Mouse (Mus musculus): ENCODE data around the gene Rsu1. TPM values are rescaled to one million over a fixed set of nuclear protein-coding genes. Genes with fewer than 3 reads are reported as not detected.

Gene Rsu1
- polyA plus RNA-seq, 1 experiment from 2014 or later, result 144 TPM

DNA sequence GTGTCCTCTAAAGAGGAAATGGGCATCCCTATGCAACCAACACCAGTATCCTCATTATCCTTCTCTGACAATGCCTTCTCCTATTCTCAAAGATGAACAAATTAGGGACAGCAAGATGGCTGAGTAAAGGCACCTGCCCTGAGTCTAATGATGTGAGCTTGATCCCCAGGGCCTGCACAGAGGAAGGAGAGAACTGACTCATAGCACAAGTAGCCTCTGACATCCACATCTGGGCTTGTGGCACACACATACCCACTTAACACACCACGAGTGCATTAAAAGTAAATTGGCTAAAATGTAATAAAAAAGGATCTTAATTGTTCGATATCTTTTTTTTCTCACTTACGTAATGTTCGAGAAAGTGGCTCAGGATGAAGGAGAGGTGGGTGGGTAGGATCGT, 177.2 kb downstream of the Rsu1 start:
- no peaks in the 10 kb centered on the region for H3K27me3 ChIP-seq
- H3K9ac ChIP-seq, result no peak overlapping the region
- no peak overlapping the region for H3K4me3 ChIP-seq
- H3K36me3 ChIP-seq, result no peaks in the 10 kb centered on the region; the same call in 1 of the 2 replicates
- no peaks in the 10 kb centered on the region for H3K9me3 ChIP-seq (replicated peaks)
- H3K4me2 ChIP-seq, result no peak overlapping the region
- ATAC-seq (replicated peaks; ENCODE audit: insufficient number of reproducible peaks, insufficient read depth, low FRiP score, low read depth), result no peak
- WGBS, result 92% methylated on average over 5 of the region's 5 CpGs
- no peaks in the 10 kb centered on the region for H3K4me1 ChIP-seq (replicated peaks)
- no peak overlapping the region for H3K27ac ChIP-seq

- WGBS, result 66% methylated on average over 1 of the region's 1 CpGs
- no peak overlapping the region for H3K4me2 ChIP-seq
- ATAC-seq (replicated peaks; ENCODE audit: insufficient number of reproducible peaks, insufficient read depth, low FRiP score, low read depth), result no peak
- H3K27ac ChIP-seq, result no peak overlapping the region
- H3K27me3 ChIP-seq, result no peaks in the 10 kb centered on the region
- H3K9me3 ChIP-seq (replicated peaks), result no peaks in the 10 kb centered on the region
- H3K4me3 ChIP-seq, result no peak overlapping the region
- H3K4me1 ChIP-seq (replicated peaks), result no peaks in the 10 kb centered on the region
- no peaks in the 10 kb centered on the region; the same call in 1 of the 2 replicates for H3K36me3 ChIP-seq
- H3K9ac ChIP-seq, result no peak overlapping the region
Measured at GRCm38 (mm10) chr2:13093570-13093969, 177.6 kb downstream of the Rsu1 start.

DNA sequence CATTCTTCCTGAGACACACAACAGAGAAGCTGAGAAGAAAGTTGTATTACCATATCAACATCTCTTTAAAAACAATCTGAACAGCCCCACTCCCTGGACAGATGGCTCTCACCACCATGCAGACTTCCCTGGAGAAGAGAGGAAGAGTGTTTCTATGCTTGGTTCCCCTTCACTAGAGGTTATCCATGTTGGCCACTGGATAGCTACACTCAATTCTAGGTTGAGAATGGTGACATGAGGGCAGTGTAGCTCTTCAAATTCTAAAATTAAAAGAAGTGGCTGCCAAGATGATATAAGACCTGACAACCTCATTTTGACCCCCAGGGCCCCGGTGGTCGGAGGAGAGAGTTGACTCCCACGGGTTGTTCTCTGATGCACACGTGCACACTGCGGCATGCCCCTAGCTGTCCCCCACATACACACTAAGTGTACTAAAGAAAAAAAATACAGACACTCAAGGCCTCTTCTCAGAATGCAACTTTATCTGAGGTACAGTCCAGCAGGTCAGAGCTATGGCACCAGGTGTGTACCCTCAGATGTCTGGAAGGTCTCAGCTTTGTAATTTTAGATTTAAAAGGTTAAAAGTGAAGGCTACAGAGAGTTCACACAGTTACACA, 179.7 kb downstream of the Rsu1 start:
- Histone ChIP-seq H3K4me1 (replicated peaks) (no peaks in the 10 kb centered on the region), H3K4me2 (no peak overlapping the region), H3K9ac (no peak overlapping the region), H3K27me3 (no peaks in the 10 kb centered on the region), H3K9me3 (replicated peaks) (no peaks in the 10 kb centered on the region), H3K27ac (no peak overlapping the region), H3K36me3 (no peaks in the 10 kb centered on the region; the same call in 1 of the 2 replicates), H3K4me3 (no peak overlapping the region)
- 52% methylated on average over 5 of the region's 5 CpGs for WGBS
- no peak for ATAC-seq (replicated peaks; ENCODE audit: insufficient number of reproducible peaks, insufficient read depth, low FRiP score, low read depth)

DNA sequence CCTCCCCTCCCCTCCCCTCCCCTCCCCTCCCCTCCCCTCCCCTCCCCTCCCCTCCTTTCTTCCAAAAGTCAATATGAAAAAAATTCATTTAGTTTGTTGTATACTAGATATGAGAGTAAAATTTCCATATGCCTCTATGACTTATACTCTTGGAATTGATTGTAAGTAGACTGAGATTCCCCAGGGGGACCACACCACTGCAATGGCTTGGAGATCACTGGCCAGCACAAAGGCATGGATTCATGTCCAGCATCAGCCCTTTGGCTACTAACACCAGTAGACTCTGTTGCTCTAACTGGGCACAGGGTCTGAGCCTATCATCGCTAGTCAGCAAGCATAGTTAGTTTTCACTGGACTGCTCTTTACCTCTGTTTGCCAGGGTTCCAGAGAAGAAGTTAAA, 180.4 kb downstream of the Rsu1 start:
- no peak overlapping the region for H3K9ac ChIP-seq
- no peaks in the 10 kb centered on the region for H3K9me3 ChIP-seq (replicated peaks)
- WGBS, result 97% methylated on average over 1 of the region's 1 CpGs
- no peak for ATAC-seq (replicated peaks; ENCODE audit: insufficient number of reproducible peaks, insufficient read depth, low FRiP score, low read depth)
- H3K4me1 ChIP-seq (replicated peaks), result no peaks in the 10 kb centered on the region
- no peak overlapping the region for H3K4me3 ChIP-seq
- H3K36me3 ChIP-seq, result no peaks in the 10 kb centered on the region; the same call in 1 of the 2 replicates
- H3K27me3 ChIP-seq, result no peaks in the 10 kb centered on the region
- no peak overlapping the region for H3K27ac ChIP-seq
- no peak overlapping the region for H3K4me2 ChIP-seq

GRCm38 (mm10) chr2:13089861-13090260, 181.4 kb downstream of the Rsu1 start:
- Histone ChIP-seq H3K9ac (no peak overlapping the region), H3K27me3 (no peaks in the 10 kb centered on the region), H3K9me3 (replicated peaks) (no peaks in the 10 kb centered on the region), H3K4me2 (no peak overlapping the region), H3K36me3 (no peaks in the 10 kb centered on the region; the same call in 1 of the 2 replicates), H3K4me1 (replicated peaks) (no peaks in the 10 kb centered on the region), H3K4me3 (no peak overlapping the region), H3K27ac (no peak overlapping the region)
- 76% methylated on average over 4 of the region's 4 CpGs for WGBS
- no peak for ATAC-seq (replicated peaks; ENCODE audit: insufficient number of reproducible peaks, insufficient read depth, low FRiP score, low read depth)

- Histone ChIP-seq H3K36me3 (no peaks in the 10 kb centered on the region), H3K27ac (no peak overlapping the region), H3K4me3 (no peak overlapping the region), H3K9me3 (replicated peaks) (no peaks in the 10 kb centered on the region), H3K4me2 (no peak overlapping the region), H3K9ac (no peak overlapping the region), H3K4me1 (replicated peaks) (no peaks in the 10 kb centered on the region), H3K27me3 (no peaks in the 10 kb centered on the region)
- WGBS, result 63% methylated on average over 4 of the region's 4 CpGs
- ATAC-seq (replicated peaks; ENCODE audit: insufficient number of reproducible peaks, insufficient read depth, low FRiP score, low read depth), result no peak
Measured at GRCm38 (mm10) chr2:13088266-13088665, 182.9 kb downstream of the Rsu1 start.

- no peak overlapping the region for H3K27ac ChIP-seq
- ATAC-seq (replicated peaks; ENCODE audit: insufficient number of reproducible peaks, insufficient read depth, low FRiP score, low read depth), result no peak
- WGBS, result 90% methylated on average over 2 of the region's 2 CpGs
- H3K36me3 ChIP-seq, result no peaks in the 10 kb centered on the region
- no peaks in the 10 kb centered on the region for H3K9me3 ChIP-seq (replicated peaks)
- H3K4me2 ChIP-seq, result no peak overlapping the region
- no peak overlapping the region for H3K4me3 ChIP-seq
- H3K27me3 ChIP-seq, result no peaks in the 10 kb centered on the region
- no peak overlapping the region for H3K9ac ChIP-seq
- H3K4me1 ChIP-seq (replicated peaks), result no peaks in the 10 kb centered on the region
Measured at GRCm38 (mm10) chr2:13087811-13088210, 183.4 kb downstream of the Rsu1 start.

DNA sequence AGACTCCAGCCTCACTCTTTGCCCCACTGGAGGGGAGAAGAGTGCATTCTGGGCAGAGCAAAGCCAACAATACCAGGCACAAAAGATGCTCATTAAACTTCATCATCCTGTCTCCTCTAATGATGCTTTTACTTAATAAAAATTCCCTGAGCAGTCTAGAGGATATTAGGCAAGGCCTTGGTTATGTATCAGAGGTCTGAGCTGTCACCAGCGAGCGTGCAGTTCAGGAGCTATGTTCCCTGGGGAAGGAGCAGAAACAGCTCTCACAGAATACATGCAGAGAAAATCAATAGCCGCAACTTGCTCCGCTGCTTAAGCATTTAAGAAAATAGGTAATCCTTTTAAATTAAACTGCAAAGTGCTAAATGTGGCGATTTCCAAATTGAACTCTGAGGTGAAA, 187.0 kb downstream of the Rsu1 start:
- WGBS, result 85% methylated on average over 5 of the region's 5 CpGs
- ATAC-seq (replicated peaks; ENCODE audit: insufficient number of reproducible peaks, insufficient read depth, low FRiP score, low read depth), result no peak
- H3K36me3 ChIP-seq, result no peaks in the 10 kb centered on the region

DNA sequence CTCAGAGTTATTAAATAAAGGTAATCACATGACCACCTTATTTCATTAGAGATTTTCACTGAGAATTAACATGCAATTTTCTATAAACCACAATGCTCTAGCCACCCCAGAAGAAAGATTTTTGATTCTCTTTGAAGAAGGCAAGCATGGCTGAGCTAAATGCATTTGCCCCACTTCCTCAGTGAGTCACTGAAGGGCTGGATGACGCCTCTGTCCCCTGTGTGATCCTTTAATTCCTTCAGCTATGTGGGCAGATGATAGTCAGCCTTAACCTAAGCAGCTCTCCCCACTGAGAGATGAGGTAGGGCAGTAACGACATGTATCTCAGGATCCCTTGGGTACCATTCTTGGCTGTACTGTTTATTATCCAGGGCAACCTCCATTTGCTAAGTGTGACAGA, 190.7 kb downstream of the Rsu1 start:
- H3K27me3 ChIP-seq, result no peaks in the 10 kb centered on the region
- H3K4me1 ChIP-seq (replicated peaks), result no peaks in the 10 kb centered on the region
- H3K9ac ChIP-seq, result no peak overlapping the region
- no peaks in the 10 kb centered on the region for H3K9me3 ChIP-seq (replicated peaks)
- peaks cover 10% of the 10 kb centered on the region for H3K36me3 ChIP-seq
- 78% methylated on average over 2 of the region's 2 CpGs for WGBS
- no peak overlapping the region for H3K4me3 ChIP-seq
- ATAC-seq (replicated peaks; ENCODE audit: insufficient number of reproducible peaks, insufficient read depth, low FRiP score, low read depth), result no peak
- H3K4me2 ChIP-seq, result no peak overlapping the region
- H3K27ac ChIP-seq, result no peak overlapping the region

More for the DNA sequence above, 187.0 kb downstream of the Rsu1 start:
- Histone ChIP-seq H3K27me3 (no peaks in the 10 kb centered on the region), H3K9me3 (replicated peaks) (no peaks in the 10 kb centered on the region), H3K27ac (no peak overlapping the region), H3K4me3 (no peak overlapping the region), H3K9ac (no peak overlapping the region), H3K4me1 (replicated peaks) (no peaks in the 10 kb centered on the region), H3K4me2 (no peak overlapping the region)

GRCm38 (mm10) chr2:13072243-13072642, 199.0 kb downstream of the Rsu1 start:
- Histone ChIP-seq H3K27ac (no peak overlapping the region), H3K4me3 (no peak overlapping the region), H3K9me3 (replicated peaks) (no peaks in the 10 kb centered on the region), H3K4me1 (replicated peaks) (no peaks in the 10 kb centered on the region), H3K36me3 (peaks cover 9% of the 10 kb centered on the region), H3K27me3 (no peaks in the 10 kb centered on the region), H3K9ac (no peak overlapping the region), H3K4me2 (no peak overlapping the region)
- ATAC-seq (replicated peaks; ENCODE audit: insufficient number of reproducible peaks, insufficient read depth, low FRiP score, low read depth), result no peak

DNA sequence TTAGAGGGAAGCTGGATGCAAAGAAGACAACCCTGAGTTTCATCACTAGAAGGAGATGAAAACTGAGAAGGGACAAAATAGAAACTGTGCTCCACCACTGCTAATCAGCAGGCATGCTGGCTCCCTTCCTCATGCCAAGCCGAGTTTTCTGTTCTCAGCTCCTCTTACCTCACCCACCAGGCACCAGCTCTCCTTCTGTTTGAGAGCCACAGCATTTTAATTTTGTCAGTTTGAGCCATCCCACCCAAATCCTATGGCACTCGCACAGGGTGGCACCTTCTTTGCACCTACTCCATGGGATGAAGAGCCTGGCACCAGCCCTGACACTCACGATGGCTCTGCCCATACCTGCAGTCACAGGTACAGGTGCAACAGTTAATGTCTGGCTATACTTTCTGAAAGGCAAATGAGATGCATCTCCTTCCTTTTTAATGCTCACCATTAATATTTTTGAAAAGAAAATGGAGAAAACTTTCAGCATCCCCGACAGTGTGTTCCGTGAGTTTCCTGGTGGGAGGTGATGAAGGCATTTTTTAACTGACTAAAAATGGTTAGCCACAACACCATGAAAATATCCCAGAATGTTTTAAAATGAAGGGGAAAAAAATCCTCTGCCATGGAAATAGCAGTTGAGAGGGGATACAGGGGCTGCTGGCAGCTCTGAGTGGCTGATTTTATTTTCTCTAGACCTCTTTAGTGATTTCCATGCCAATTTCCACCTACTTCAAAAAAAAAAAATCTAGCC, 210.6 kb downstream of the Rsu1 start:
- 84% methylated on average over 5 of the region's 5 CpGs for WGBS
- no peaks in the 10 kb centered on the region for H3K27me3 ChIP-seq

DNA sequence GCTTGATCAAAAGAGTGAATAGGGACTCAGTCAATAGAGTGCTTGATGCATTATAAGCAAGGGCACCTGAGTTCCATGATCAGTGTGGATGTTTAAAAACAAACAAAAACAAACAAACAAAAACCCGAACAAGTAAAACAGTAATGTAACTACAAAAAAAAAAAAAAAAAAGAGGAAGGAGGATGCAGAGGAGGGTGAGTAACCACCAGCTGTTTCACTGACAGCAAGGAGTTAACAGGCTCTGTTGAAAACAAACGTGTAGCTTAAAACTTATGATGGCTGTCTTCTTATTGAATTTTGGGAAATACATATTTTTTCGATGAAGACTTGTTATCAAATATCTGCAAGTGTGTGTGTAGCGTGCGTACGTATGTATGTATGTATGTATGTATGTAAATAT, 222.6 kb downstream of the Rsu1 start:
- Histone ChIP-seq H3K27me3 (no peaks in the 10 kb centered on the region), H3K9me3 (replicated peaks) (no peaks in the 10 kb centered on the region), H3K4me2 (no peak overlapping the region), H3K27ac (no peak overlapping the region), H3K36me3 (no peaks in the 10 kb centered on the region), H3K9ac (no peak overlapping the region), H3K4me3 (no peak overlapping the region), H3K4me1 (replicated peaks) (no peaks in the 10 kb centered on the region)
- whole genome bisulfite sequencing, result 83% methylated on average over 6 of the region's 6 CpGs
- ATAC-seq (replicated peaks; ENCODE audit: insufficient number of reproducible peaks, insufficient read depth, low FRiP score, low read depth), result no peak

More for the DNA sequence above, 210.6 kb downstream of the Rsu1 start:
- Histone ChIP-seq H3K4me3 (no peak overlapping the region), H3K9me3 (replicated peaks) (no peaks in the 10 kb centered on the region), H3K9ac (no peak overlapping the region), H3K4me2 (no peak overlapping the region), H3K27ac (no peak overlapping the region), H3K4me1 (replicated peaks) (no peaks in the 10 kb centered on the region), H3K36me3 (no peaks in the 10 kb centered on the region)
- no peak for ATAC-seq (replicated peaks; ENCODE audit: insufficient number of reproducible peaks, insufficient read depth, low FRiP score, low read depth)

Data from heart, embryonic 15.5 days (tissue).